Mouse (Mus musculus) C2C12 (cell line): ENCODE results near the gene Pipox.

Source experiments
- CEBPB ChIP-seq: IDR thresholded peaks from one replicate; pipeline ENCODE4 v1.6.1; 2011; ENCODE audit warnings: low read depth, mild to moderate bottlenecking, control low read depth, moderate library complexity
- CTCF ChIP-seq: IDR thresholded peaks from one replicate; pipeline ENCODE4 v1.5.1; 2011; ENCODE audit not compliant: control insufficient read depth, insufficient read depth, insufficient read length
- FOSL1 ChIP-seq: IDR thresholded peaks from one replicate; pipeline ENCODE4 v1.8.0; 2011; ENCODE audit warnings: mild to moderate bottlenecking, low read length; ENCODE audit not compliant: poor library complexity, insufficient read depth, severe bottlenecking
- MAX ChIP-seq: IDR thresholded peaks from one replicate; pipeline ENCODE4 v1.6.1; 2011; ENCODE audit warnings: mild to moderate bottlenecking, control low read depth
- MYOD1 ChIP-seq: IDR thresholded peaks from one replicate; pipeline ENCODE4 v1.6.1; 2011; ENCODE audit warnings: low read depth; ENCODE audit not compliant: control insufficient read depth, insufficient read length
- MYOG ChIP-seq: IDR thresholded peaks from one replicate; pipeline ENCODE4 v1.6.1; 2011; ENCODE audit not compliant: control insufficient read depth, insufficient read length; ENCODE audit errors: extremely low read depth
- USF1 ChIP-seq: IDR thresholded peaks from one replicate; pipeline ENCODE4 v1.6.1; 2011; ENCODE audit warnings: low read depth, mild to moderate bottlenecking, control low read depth, moderate library complexity

- TF ChIP-seq FOSL1 (no peak), CTCF (no peak), MAX (no peak), MYOD1 (no peak), USF1 (no peak), MYOG (no peak), CEBPB (no peak)
Measured at GRCm38 (mm10) chr11:77931541-77932433, 37.9 kb upstream of the Pipox start.
